10 mouse cellular contexts compared by ENCODE assay signal in the genomic region with DNA sequence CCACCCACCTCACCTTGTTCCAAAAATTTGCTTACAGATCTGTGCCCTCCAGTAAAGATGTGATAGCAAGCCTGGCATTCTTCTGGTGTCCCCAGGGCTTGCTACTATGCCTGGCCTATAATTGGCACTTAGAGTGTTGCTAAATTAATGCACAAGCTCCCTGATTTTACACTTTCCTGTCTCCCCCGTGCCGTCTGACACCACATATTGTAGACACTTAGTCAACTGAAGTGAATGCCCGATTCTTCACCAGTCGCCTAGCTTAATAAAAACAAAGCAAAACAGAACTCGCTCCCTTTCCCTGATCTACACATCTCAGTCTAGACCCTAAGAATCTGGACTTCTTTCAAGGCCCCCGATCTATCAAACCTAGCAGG. TPM values are rescaled to one million over a fixed set of nuclear protein-coding genes. Genes with fewer than 3 reads are reported as not detected.
A peak's percentile ranks its signal among the peaks of the same experiment; 100 is the strongest.
DNase-seq lines count a peak whose midpoint lies in the region; ATAC-seq and TF ChIP-seq lines count a peak whose summit lies in the region.
"Had no signal": no experiment of that assay in that cellular context is flagged by ENCODE, and none has a peak within 500 bp of the region (broad histone marks: within the 10 kb centered on the region; RNA-seq: fewer than 3 reads in every experiment).

No protein-coding gene starts in this region.

- no peak overlapping the region for H3K27ac ChIP-seq in kidney, adult 2 months (ENCODE audit: insufficient read depth, low read depth, low read length)
- no peak overlapping the region; the same call in 1 of the 2 replicates for H3K27ac ChIP-seq in embryonic facial prominence, embryonic 10.5 days (replicated peaks)
- H3K27ac ChIP-seq in hindbrain, embryonic 15.5 days (replicated peaks) = peak overlapping the region; percentile 49
- H3K27ac ChIP-seq in midbrain, embryonic 14.5 days (replicated peaks; ENCODE audit: low read depth, low read length) = no peak overlapping the region

- no peak for TF ChIP-seq CTCF in kidney, adult 2 months (conservative IDR thresholded peaks at IDR 0.05; ENCODE audit: insufficient read depth, insufficient read length, low read depth, low read length)

- DNase-seq in kidney, adult 2 months = no peak
- DNase-seq in kidney, adult 8-10 months = no peak
- no peak for DNase-seq in embryonic facial prominence, embryonic 10.5 days (ENCODE audit: low spot score)
- no peak for DNase-seq in midbrain, embryonic 14.5 days
- no peak for DNase-seq in spleen, postnatal 4 days (ENCODE audit: low spot score in 2 of 2)
- DNase-seq in spleen, adult 18-20 months = no peak
- no peak for DNase-seq in right cerebral cortex, postnatal 10 days (ENCODE audit: low spot score in 2 of 2)

- H3K4me1 ChIP-seq in kidney, adult 2 months (ENCODE audit: control insufficient read depth, insufficient read depth, low read length) = peaks cover 2% of the 10 kb centered on the region; the same call in 1 of the 2 replicates
- peaks cover 29% of the 10 kb centered on the region for H3K4me1 ChIP-seq in embryonic facial prominence, embryonic 10.5 days
- H3K4me1 ChIP-seq in hindbrain, embryonic 15.5 days (replicated peaks) = peaks cover 35% of the 10 kb centered on the region
- peaks cover 12% of the 10 kb centered on the region for H3K4me1 ChIP-seq in midbrain, embryonic 14.5 days (ENCODE audit: control insufficient read depth, insufficient read depth, low read length)

- no peaks in the 10 kb centered on the region for H3K9me3 ChIP-seq in embryonic facial prominence, embryonic 10.5 days
- no peaks in the 10 kb centered on the region for H3K9me3 ChIP-seq in hindbrain, embryonic 15.5 days
- H3K9me3 ChIP-seq in midbrain, embryonic 14.5 days (ENCODE audit: control insufficient read depth, low read length) = no peaks in the 10 kb centered on the region
- H3K9me3 ChIP-seq: G1E had no signal

- ATAC-seq in hindbrain, embryonic 15.5 days (ENCODE audit: low FRiP score, low read depth) = no peak
- no peak for ATAC-seq in midbrain, embryonic 14.5 days (ENCODE audit: low FRiP score, low TSS enrichment)

- peak overlapping the region; percentile 67; the same call in 1 of the 2 replicates for H3K4me3 ChIP-seq in kidney, adult 2 months (ENCODE audit: insufficient read depth, low read depth, low read length)
- peak overlapping the region; percentile 82 for H3K4me3 ChIP-seq in embryonic facial prominence, embryonic 10.5 days
- H3K4me3 ChIP-seq in hindbrain, embryonic 15.5 days = peak overlapping the region; percentile 62
- peak overlapping the region; percentile 77 for H3K4me3 ChIP-seq in midbrain, embryonic 14.5 days (replicated peaks; ENCODE audit: low read depth, low read length)

- no peaks in the 10 kb centered on the region; the same call in 1 of the 2 replicates for H3K27me3 ChIP-seq in kidney, adult 2 months (replicated peaks; ENCODE audit: control insufficient read depth, insufficient read depth, low read length)
- H3K27me3 ChIP-seq in embryonic facial prominence, embryonic 10.5 days (replicated peaks; ENCODE audit: low read depth, poor library complexity, severe bottlenecking) = peaks cover 35% of the 10 kb centered on the region
- H3K27me3 ChIP-seq in hindbrain, embryonic 15.5 days = no peaks in the 10 kb centered on the region
- H3K27me3 ChIP-seq in midbrain, embryonic 14.5 days (ENCODE audit: control insufficient read depth, insufficient read depth, low read length) = no peaks in the 10 kb centered on the region

- no peaks in the 10 kb centered on the region for H3K36me3 ChIP-seq in kidney, adult 2 months (ENCODE audit: control insufficient read depth, insufficient read depth, low read length)
- H3K36me3 ChIP-seq in embryonic facial prominence, embryonic 10.5 days (replicated peaks) = no peaks in the 10 kb centered on the region
- no peaks in the 10 kb centered on the region for H3K36me3 ChIP-seq in hindbrain, embryonic 15.5 days
- no peaks in the 10 kb centered on the region for H3K36me3 ChIP-seq in midbrain, embryonic 14.5 days (ENCODE audit: control insufficient read depth, insufficient read depth, low read length)
- H3K36me3 ChIP-seq: G1E had no signal

- TF ChIP-seq POLR2A in kidney, adult 2 months (IDR thresholded peaks at IDR 0.05; ENCODE audit: low read depth, low read length) = no peak

- H3K4me2 ChIP-seq in hindbrain, embryonic 15.5 days = peak overlapping the region; percentile 80
- H3K4me2 ChIP-seq in midbrain, embryonic 14.5 days (ENCODE audit: low read length) = peak overlapping the region; percentile 71

- 50% methylated on average over 6 of the region's 6 CpGs for WGBS in kidney, adult 2 months
- WGBS in embryonic facial prominence, embryonic 10.5 days = 46% methylated on average over 6 of the region's 6 CpGs
- WGBS in hindbrain, embryonic 15.5 days = 35% methylated on average over 6 of the region's 6 CpGs
- 36% methylated on average over 6 of the region's 6 CpGs for WGBS in midbrain, embryonic 14.5 days

- peak overlapping the region; percentile 56 for H3K9ac ChIP-seq in hindbrain, embryonic 15.5 days
- peak overlapping the region; percentile 80 for H3K9ac ChIP-seq in midbrain, embryonic 14.5 days (replicated peaks; ENCODE audit: low read length)

RNA-seq across cellular contexts. Expression of a gene that starts 0.4 kb away (rescaled TPM):
- polyA plus RNA-seq in kidney, adult 2 months (2012; rRNA removed) = 1.4 and 3.0 TPM in 2 replicates
- polyA plus RNA-seq in embryonic facial prominence, embryonic 10.5 days (2016; fragmentation: Nextera tagmentation; extraction: Ambion mirVana) = 7.4 and 7.6 TPM in 2 replicates
- 11.5 and 12.8 TPM in 2 replicates for polyA plus RNA-seq in hindbrain, embryonic 15.5 days (2015; fragmentation: Nextera tagmentation; extraction: Ambion mirVana)
- 10.4 and 10.5 TPM in 2 replicates for polyA plus RNA-seq in midbrain, embryonic 14.5 days (2014; fragmentation: Nextera tagmentation; extraction: Ambion mirVana)
- polyA plus RNA-seq: G1E had no signal

RNA-seq across cellular contexts. Expression of a gene that starts 48.6 kb away (rescaled TPM):
- not detected in 2 replicates for polyA plus RNA-seq in kidney, adult 2 months (2012; rRNA removed)
- polyA plus RNA-seq in embryonic facial prominence, embryonic 10.5 days (2016; fragmentation: Nextera tagmentation; extraction: Ambion mirVana) = 0.10 and 0.11 TPM in 2 replicates
- 0.13 and 0.64 TPM in 2 replicates for polyA plus RNA-seq in hindbrain, embryonic 15.5 days (2015; fragmentation: Nextera tagmentation; extraction: Ambion mirVana)
- 0.32 and 0.72 TPM in 2 replicates for polyA plus RNA-seq in midbrain, embryonic 14.5 days (2014; fragmentation: Nextera tagmentation; extraction: Ambion mirVana)
- polyA plus RNA-seq: G1E; large intestine, adult 2 months had no signal
